Mouse (Mus musculus) hindlimb bud, embryonic 11.5 days (tissue): ENCODE measurements around the gene Pcsk4.

Source experiments
- DNase-seq: peaks from one replicate; pipeline ENCODE4 v3.0.0-alpha.2; 2012; ENCODE audit warnings: low read depth, low spot score; ENCODE audit errors: extremely low spot score

The Pcsk4 gene

GRCm38 (mm10) chr10:80329273-80330081, at the start of gene Pcsk4, which contains the start of gene Reep6:
Gene Pcsk4, minus strand, starts transcription at chr10:80329498.
Gene Reep6, plus strand, starts transcription at chr10:80329953.
- peak; percentile 97 for DNase-seq

GRCm38 (mm10) chr10:80377716-80378115, 48.4 kb upstream of the Pcsk4 start:
- DNase-seq = no peak

GRCm38 (mm10) chr10:80376160-80376559, 46.9 kb upstream of the Pcsk4 start:
- peak; percentile 76 for DNase-seq

- DNase-seq = no peak
Observed at GRCm38 (mm10) chr10:80374063-80374462, 44.8 kb upstream of the Pcsk4 start.

GRCm38 (mm10) chr10:80372706-80373105, 43.4 kb upstream of the Pcsk4 start:
- DNase-seq = no peak

- no peak for DNase-seq
Observed at GRCm38 (mm10) chr10:80371983-80372382, 42.7 kb upstream of the Pcsk4 start.

GRCm38 (mm10) chr10:80371411-80371966, 42.2 kb upstream of the Pcsk4 start:
- peak; percentile 49 for DNase-seq

GRCm38 (mm10) chr10:80369995-80370747, 40.9 kb upstream of the Pcsk4 start:
- DNase-seq = no peak

- no peak for DNase-seq
Observed at GRCm38 (mm10) chr10:80368392-80368791, 39.1 kb upstream of the Pcsk4 start.

GRCm38 (mm10) chr10:80367954-80368353, 38.7 kb upstream of the Pcsk4 start:
- no peak for DNase-seq

- no peak for DNase-seq
Observed at GRCm38 (mm10) chr10:80365736-80366135, 36.4 kb upstream of the Pcsk4 start.

GRCm38 (mm10) chr10:80363734-80364133, 34.4 kb upstream of the Pcsk4 start:
- DNase-seq = no peak

GRCm38 (mm10) chr10:80357994-80358639, 28.8 kb upstream of the Pcsk4 start:
- no peak for DNase-seq

- no peak for DNase-seq
Observed at GRCm38 (mm10) chr10:80357336-80357735, 28.0 kb upstream of the Pcsk4 start.

GRCm38 (mm10) chr10:80356737-80357136, 27.4 kb upstream of the Pcsk4 start:
- no peak for DNase-seq

GRCm38 (mm10) chr10:80356001-80356682, 26.8 kb upstream of the Pcsk4 start, which contains the start of gene Plk5:
Gene Plk5, plus strand, starts transcription at chr10:80356459.
- no peak for DNase-seq

GRCm38 (mm10) chr10:80355431-80355830, 26.1 kb upstream of the Pcsk4 start:
- no peak for DNase-seq

GRCm38 (mm10) chr10:80352727-80353126, 23.4 kb upstream of the Pcsk4 start:
- DNase-seq = no peak

GRCm38 (mm10) chr10:80351896-80352295, 22.6 kb upstream of the Pcsk4 start:
- no peak for DNase-seq

- DNase-seq = peak; percentile 69
Observed at GRCm38 (mm10) chr10:80350292-80350691, 21.0 kb upstream of the Pcsk4 start.

GRCm38 (mm10) chr10:80348981-80349380, 19.7 kb upstream of the Pcsk4 start:
- no peak for DNase-seq
